Mouse (Mus musculus): Measurements from ENCODE around the gene Ubr7. TPM values are rescaled to one million over a fixed set of nuclear protein-coding genes. Genes with fewer than 3 reads are reported as not detected.

Ubr7 gene
- total and polyA plus RNA-seq, 3 experiments: 46.3 to 80.4 (median 48.8) TPM

GRCm38 (mm10) chr12:102799528-102799927 lies 41.8 kb downstream of the Ubr7 start:
- no peak for DNase-seq (ENCODE audit: extremely low read depth)
- dilution Hi-C loops (cut with MboI; ENCODE audit: extremely low pct_ligation_motif_present, extremely low pct_unique_long_range_greater_than_20kb, low sequenced_read_pairs): no loop called here
- Histone ChIP-seq H3K4me1 (ENCODE audit: control insufficient read depth in 1 of 2, insufficient read depth in 2 of 2) (no peaks in the 10 kb centered on the region), H3K4me3 (replicated peaks in 1 of 3; ENCODE audit: low read depth in 2 of 3, low read length in 2 of 3, poor library complexity in 1 of 3) (no peak overlapping the region), H3K79me2 (replicated peaks; ENCODE audit: control insufficient read depth, extremely low read depth, insufficient read depth, poor library complexity, severe bottlenecking) (no peaks in the 10 kb centered on the region), H3K36me3 (replicated peaks in 1 of 2; ENCODE audit: control insufficient read depth in 1 of 2, insufficient read depth in 1 of 2, low read length in 1 of 2) (peaks cover 0 to 29% of the 10 kb centered on the region in 2 experiments), H3K27ac (ENCODE audit: insufficient read depth, low read depth) (no peak overlapping the region), H3K9me3 (replicated peaks; ENCODE audit: low read length) (no peaks in the 10 kb centered on the region), H3K4me2 (ENCODE audit: insufficient read depth, low read depth, poor library complexity, severe bottlenecking) (no peak overlapping the region), H3K9ac (ENCODE audit: insufficient read depth, low read depth) (no peak overlapping the region), H3K27me3 (replicated peaks) (no peaks in the 10 kb centered on the region)
- in situ Hi-C loops (cut with MboI; ENCODE audit: low pct_ligation_motif_present, low pct_unique_long_range_greater_than_20kb, low sequenced_read_pairs): no loop called here
- TF ChIP-seq RAD21 (IDR thresholded peaks at IDR 0.05; ENCODE audit: low read depth, low read length): no peak
- TF ChIP-seq IRF4 (IDR thresholded peaks at IDR 0.05; ENCODE audit: low read depth, low read length): no peak

- no peaks in the 10 kb centered on the region for H3K79me2 ChIP-seq (replicated peaks; ENCODE audit: control insufficient read depth, extremely low read depth, insufficient read depth, poor library complexity, severe bottlenecking)
- no peak overlapping the region for H3K4me3 ChIP-seq (replicated peaks in 1 of 3; ENCODE audit: low read depth in 2 of 3, low read length in 2 of 3, poor library complexity in 1 of 3)
- peaks cover 3 to 17% of the 10 kb centered on the region in 2 experiments; a peak in 3 of 4 replicates for H3K4me1 ChIP-seq (ENCODE audit: control insufficient read depth in 1 of 2, insufficient read depth in 2 of 2)
- peaks cover 5 to 23% of the 10 kb centered on the region in 2 experiments for H3K36me3 ChIP-seq (replicated peaks in 1 of 2; ENCODE audit: control insufficient read depth in 1 of 2, insufficient read depth in 1 of 2, low read length in 1 of 2)
- no peaks in the 10 kb centered on the region for H3K27me3 ChIP-seq (replicated peaks)
- H3K9ac ChIP-seq (ENCODE audit: insufficient read depth, low read depth): no peak overlapping the region
- H3K4me2 ChIP-seq (ENCODE audit: insufficient read depth, low read depth, poor library complexity, severe bottlenecking): no peak overlapping the region
- in situ Hi-C loops (cut with MboI; ENCODE audit: low pct_ligation_motif_present, low pct_unique_long_range_greater_than_20kb, low sequenced_read_pairs) (no loop called here), dilution Hi-C loops (cut with MboI; ENCODE audit: extremely low pct_ligation_motif_present, extremely low pct_unique_long_range_greater_than_20kb, low sequenced_read_pairs) (no loop called here)
- H3K9me3 ChIP-seq (replicated peaks; ENCODE audit: low read length): no peaks in the 10 kb centered on the region
- peak; percentile 17 for DNase-seq (ENCODE audit: extremely low read depth)
- TF ChIP-seq EP300 (IDR thresholded peaks at IDR 0.05; ENCODE audit: low read length) (no peak), MEF2A (IDR thresholded peaks at IDR 0.05; ENCODE audit: borderline replicate concordance, low read depth, low read length) (no peak), ZNF384 (IDR thresholded peaks at IDR 0.05; ENCODE audit: low read depth, low read length) (no peak), SMC3 (IDR thresholded peaks at IDR 0.05; ENCODE audit: low read depth, low read length) (no peak), E2F4 (IDR thresholded peaks at IDR 0.05; ENCODE audit: insufficient replicate concordance, low read depth, low read length) (no peak), POLR2AphosphoS2 (IDR thresholded peaks at IDR 0.05; ENCODE audit: low read depth, low read length) (no peak), TBP (conservative IDR thresholded peaks at IDR 0.05; ENCODE audit: low read depth, low read length) (no peak), JUND (conservative IDR thresholded peaks at IDR 0.05; ENCODE audit: low read depth, low read length) (no peak), RCOR1 (conservative IDR thresholded peaks at IDR 0.05; ENCODE audit: low read depth, low read length) (no peak), CHD1 (IDR thresholded peaks at IDR 0.05; ENCODE audit: low read depth, low read length) (no peak)
- H3K27ac ChIP-seq (ENCODE audit: insufficient read depth, low read depth): no peak overlapping the region
These were observed 57.1 kb downstream of the Ubr7 start for GRCm38 (mm10) chr12:102814858-102815257.

- TF ChIP-seq MAZ (IDR thresholded peaks at IDR 0.05; ENCODE audit: low read depth, low read length): no peak
- TF ChIP-seq USF2 (conservative IDR thresholded peaks at IDR 0.05; ENCODE audit: low read depth, low read length): no peak
- Histone ChIP-seq H3K4me2 (ENCODE audit: insufficient read depth, low read depth, poor library complexity, severe bottlenecking) (no peak overlapping the region), H3K9ac (ENCODE audit: insufficient read depth, low read depth) (no peak overlapping the region), H3K9me3 (replicated peaks; ENCODE audit: low read length) (no peaks in the 10 kb centered on the region), H3K27ac (ENCODE audit: insufficient read depth, low read depth) (no peak overlapping the region), H3K36me3 (replicated peaks in 1 of 2; ENCODE audit: control insufficient read depth in 1 of 2, insufficient read depth in 1 of 2, low read length in 1 of 2) (no peaks in the 10 kb centered on the region), H3K4me1 (ENCODE audit: control insufficient read depth in 1 of 2, insufficient read depth in 2 of 2) (no peaks in the 10 kb centered on the region), H3K4me3 (replicated peaks in 1 of 3; ENCODE audit: low read depth in 2 of 3, low read length in 2 of 3, poor library complexity in 1 of 3) (no peak overlapping the region), H3K79me2 (replicated peaks; ENCODE audit: control insufficient read depth, extremely low read depth, insufficient read depth, poor library complexity, severe bottlenecking) (no peaks in the 10 kb centered on the region), H3K27me3 (replicated peaks) (no peaks in the 10 kb centered on the region)
- dilution Hi-C loops (cut with MboI; ENCODE audit: extremely low pct_ligation_motif_present, extremely low pct_unique_long_range_greater_than_20kb, low sequenced_read_pairs): no loop called here
- in situ Hi-C loops (cut with MboI; ENCODE audit: low pct_ligation_motif_present, low pct_unique_long_range_greater_than_20kb, low sequenced_read_pairs): no loop called here
- DNase-seq (ENCODE audit: extremely low read depth): no peak
These were observed 68.6 kb downstream of the Ubr7 start for GRCm38 (mm10) chr12:102826399-102826798.

All from CH12.LX (cell line).